Mouse (Mus musculus) neural tube, embryonic 11.5 days (tissue): Measurements from ENCODE around the gene Tmem200c. TPM values are rescaled to one million over a fixed set of nuclear protein-coding genes. Genes with fewer than 3 reads are reported as not detected.
A peak's percentile ranks its signal among the peaks of the same experiment; 100 is the strongest.

ENCODE experiments used
- ATAC-seq: fragments of 200-750 bp; cut with Nextera tagmentation; 2 replicates; pipeline ENCODE4 v1.8.0; 2017; ENCODE audit warnings: moderate number of reproducible peaks, mild to moderate bottlenecking, moderate TSS enrichment, moderate library complexity; ENCODE audit not compliant: insufficient read depth, low FRiP score, low TSS enrichment
- DNase-seq: peaks from one replicate; pipeline ENCODE4 v3.0.0-alpha.2; 2015; ENCODE audit warnings: low spot score
- H3K27ac ChIP-seq: fragments of 300-500 bp; sonication (generic); 2 replicates; pipeline ENCODE4 v1.5.1; 2014; ENCODE audit warnings: low read depth, mild to moderate bottlenecking, low read length
- H3K27me3 ChIP-seq: fragments of 300-500 bp; sonication (generic); 2 replicates; pipeline ENCODE4 v1.6.1; 2014; ENCODE audit warnings: mild to moderate bottlenecking, low read length, mixed read lengths; ENCODE audit not compliant: control insufficient read depth, insufficient read depth
- H3K36me3 ChIP-seq: fragments of 300-500 bp; sonication (generic); 2 replicates; pipeline ENCODE4 v1.6.1; 2014; ENCODE audit warnings: mild to moderate bottlenecking, low read length, moderate library complexity, mixed read lengths; ENCODE audit not compliant: control insufficient read depth, insufficient read depth
- H3K4me1 ChIP-seq: fragments of 300-500 bp; sonication (generic); 2 replicates; pipeline ENCODE4 v1.6.1; 2014; ENCODE audit warnings: low read length, mixed read lengths; ENCODE audit not compliant: control insufficient read depth, insufficient read depth
- H3K4me2 ChIP-seq: fragments of 300-500 bp; sonication (generic); 2 replicates; pipeline ENCODE4 v1.6.1; 2014; ENCODE audit warnings: low read depth, mild to moderate bottlenecking, moderate library complexity
- H3K4me3 ChIP-seq: fragments of 300-500 bp; sonication (generic); 2 replicates; pipeline ENCODE4 v1.5.1; 2014; ENCODE audit warnings: low read depth, low read length
- H3K9ac ChIP-seq: fragments of 300-500 bp; sonication (generic); 2 replicates; pipeline ENCODE4 v1.6.1; 2014; ENCODE audit warnings: mild to moderate bottlenecking, low read length
- H3K9me3 ChIP-seq: fragments of 300-500 bp; sonication (generic); 2 replicates; pipeline ENCODE4 v1.6.1; 2016; ENCODE audit warnings: low read length; ENCODE audit not compliant: control insufficient read depth
- WGBS: fragments of 180-500 bp; shearing (Covaris S2); extraction: QIAGEN DNeasy Blood & Tissue Kit; methylation state at CpG from one replicate; pipeline ENCODE4 v1.1.7; 2014; 5-methylcytosine and 5-hydroxymethylcytosine counted together
- polyA plus RNA-seq: library from polyadenylated mRNA; unstranded; fragments of >200 nt; fragmentation: Nextera tagmentation; extraction: Ambion mirVana; gene quantifications from 2 replicates; pipeline ENCODE4 v1.2.1, GENCODE M21; 2014

Tmem200c gene
- 1.1 and 2.2 TPM in 2 replicates for polyA plus RNA-seq

DNA sequence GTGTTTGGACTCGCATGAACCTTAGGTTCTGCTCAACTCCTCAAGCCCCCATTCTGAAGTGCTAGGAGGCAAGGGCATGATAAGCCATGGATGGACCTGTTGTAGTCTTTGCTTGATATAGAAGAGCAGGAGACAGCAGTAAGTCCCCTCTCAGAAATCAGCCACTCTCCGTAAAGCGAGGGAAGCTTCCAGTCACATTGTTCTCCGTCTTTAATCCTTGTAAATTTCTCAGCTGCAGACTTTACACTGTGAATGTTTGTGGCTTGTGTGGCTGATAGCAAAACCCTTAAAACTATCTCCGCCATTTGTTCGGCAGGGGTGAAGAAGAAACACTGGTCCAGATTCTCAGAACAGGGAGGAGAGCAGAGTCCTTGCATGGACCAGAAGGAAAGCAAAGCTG, at the start of gene Tmem200c:
Tmem200c (plus strand) TSS at position 301 of the 400 bp plus-strand sequence.
- no peak within 1 kb of the TSS for H3K9ac ChIP-seq
- H3K27ac ChIP-seq, result no peak within 1 kb of the TSS
- H3K9me3 ChIP-seq, result no peaks in the 10 kb centered on the region
- H3K27me3 ChIP-seq, result no peaks in the 10 kb centered on the region
- H3K4me1 ChIP-seq, result no peaks in the 10 kb centered on the region
- H3K4me2 ChIP-seq, result no peak within 1 kb of the TSS
- H3K36me3 ChIP-seq, result no peaks in the 10 kb centered on the region
- WGBS, result 87% methylated on average over 6 of the region's 6 CpGs
- no peak within 1 kb of the TSS for H3K4me3 ChIP-seq
- DNase-seq (no peak), ATAC-seq (no peak)

DNA sequence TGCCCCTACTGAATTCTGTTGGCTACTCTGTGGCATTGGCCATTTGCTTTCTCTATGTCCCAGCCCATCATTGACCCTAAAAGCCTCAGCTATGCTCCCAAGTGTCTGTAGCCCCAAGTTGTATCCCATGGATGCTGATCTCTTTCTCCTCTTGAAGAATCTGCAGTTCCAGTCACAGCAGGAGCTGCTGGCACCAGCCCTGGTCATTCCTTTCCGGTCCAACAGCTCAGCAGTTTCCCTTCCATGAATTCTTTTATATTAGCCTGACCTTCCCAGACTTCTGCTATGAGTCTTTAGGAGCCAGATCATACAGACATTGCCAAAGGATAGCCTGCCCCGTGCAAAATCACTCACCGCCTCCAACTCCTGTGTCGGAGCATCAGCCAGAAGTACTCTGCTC, 32.7 kb upstream of the Tmem200c start:
- no peaks in the 10 kb centered on the region for H3K36me3 ChIP-seq
- 85% methylated on average over 4 of the region's 4 CpGs for WGBS
- DNase-seq, result no peak

DNA sequence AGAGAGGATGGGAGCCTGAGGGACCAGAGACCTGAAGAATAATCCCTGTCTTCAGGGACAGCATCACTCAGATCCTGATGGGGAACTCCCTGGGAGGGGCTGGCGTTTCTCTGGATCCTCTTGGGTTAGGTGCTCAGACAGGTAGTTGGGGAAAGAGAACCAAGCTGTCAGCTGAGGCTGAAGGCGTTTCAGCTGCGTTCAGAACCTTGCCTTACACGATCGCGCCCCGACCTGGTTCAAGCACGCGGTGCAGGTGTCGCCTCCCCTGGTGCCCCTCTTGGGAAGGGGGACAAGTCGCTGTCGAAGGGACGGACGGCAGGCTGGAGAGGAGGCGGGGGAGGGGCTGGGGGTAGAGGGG, 10.2 kb downstream of the Tmem200c start:
- WGBS, result 2% methylated on average over 13 of the region's 15 CpGs
- no peak overlapping the region for H3K27ac ChIP-seq
- peak overlapping the region; percentile 45 for H3K4me3 ChIP-seq
- no peaks in the 10 kb centered on the region for H3K9me3 ChIP-seq
- ATAC-seq, result peak; percentile 16
- H3K4me1 ChIP-seq, result peaks cover 7% of the 10 kb centered on the region; the same call in 1 of the 2 replicates
- peaks cover 25% of the 10 kb centered on the region for H3K27me3 ChIP-seq
- H3K9ac ChIP-seq, result peak overlapping the region; percentile 65
- no peaks in the 10 kb centered on the region for H3K36me3 ChIP-seq
- peak overlapping the region; percentile 86 for H3K4me2 ChIP-seq
- DNase-seq, result no peak

More for the DNA sequence above, 32.7 kb upstream of the Tmem200c start:
- Histone ChIP-seq H3K27me3 (no peaks in the 10 kb centered on the region), H3K4me1 (no peaks in the 10 kb centered on the region), H3K27ac (no peak overlapping the region), H3K4me3 (no peak overlapping the region), H3K9ac (no peak overlapping the region), H3K4me2 (no peak overlapping the region), H3K9me3 (no peaks in the 10 kb centered on the region)
- ATAC-seq, result no peak

DNA sequence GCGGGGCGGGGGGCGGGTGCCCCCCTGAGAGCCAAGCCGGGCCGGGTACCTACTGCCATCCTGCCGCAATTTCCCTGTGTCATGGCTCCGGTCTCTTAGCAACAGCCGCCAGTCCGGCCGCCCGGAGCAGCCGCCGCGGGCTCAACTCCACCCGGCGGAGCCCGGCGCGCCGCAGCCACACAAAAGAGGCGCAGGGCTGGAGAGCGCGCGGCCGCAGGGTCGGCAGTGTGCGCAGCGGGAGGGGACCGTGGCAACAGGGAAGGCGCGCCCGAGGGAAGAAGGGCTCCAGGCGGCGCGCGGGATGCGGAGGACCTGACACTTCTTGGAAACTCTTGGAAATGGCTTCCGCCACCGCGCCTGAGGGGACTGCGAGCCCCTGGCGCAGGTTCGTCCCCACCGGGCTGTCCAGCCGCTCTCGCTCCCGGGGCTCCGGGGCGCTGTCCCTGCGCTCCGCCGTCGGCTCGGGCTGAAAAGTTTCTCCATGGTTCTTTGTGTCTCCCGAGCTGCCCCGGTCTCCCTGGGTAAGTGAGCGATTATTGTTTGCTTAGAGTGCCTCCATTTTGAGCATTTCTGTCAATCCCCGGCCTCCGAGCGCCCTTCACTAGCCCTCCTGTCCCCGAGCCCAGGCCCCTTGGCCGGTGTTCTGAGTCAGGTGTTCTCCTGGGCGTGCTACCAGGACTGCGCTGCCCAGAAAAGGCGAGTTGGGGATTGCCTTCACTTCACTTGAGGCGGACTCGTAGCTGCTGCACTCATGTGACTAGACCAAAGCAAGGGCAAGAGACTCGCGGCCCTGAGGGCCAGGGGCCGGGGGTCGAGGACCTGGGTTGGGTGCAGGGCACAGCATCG, 10.8 kb downstream of the Tmem200c start:
- peak overlapping the region; percentile 45 for H3K4me3 ChIP-seq
- H3K4me1 ChIP-seq, result peaks cover 7% of the 10 kb centered on the region; the same call in 1 of the 2 replicates
- H3K4me2 ChIP-seq, result peak overlapping the region; percentile 86
- no peak overlapping the region for H3K27ac ChIP-seq
- under 1% methylated on average over 65 of the region's 72 CpGs for WGBS
- no peaks in the 10 kb centered on the region for H3K36me3 ChIP-seq
- no peaks in the 10 kb centered on the region for H3K9me3 ChIP-seq
- peak overlapping the region; percentile 65 for H3K9ac ChIP-seq
- ATAC-seq (peak; percentile 84), DNase-seq (peak; percentile 79)
- H3K27me3 ChIP-seq, result peaks cover 25% of the 10 kb centered on the region

DNA sequence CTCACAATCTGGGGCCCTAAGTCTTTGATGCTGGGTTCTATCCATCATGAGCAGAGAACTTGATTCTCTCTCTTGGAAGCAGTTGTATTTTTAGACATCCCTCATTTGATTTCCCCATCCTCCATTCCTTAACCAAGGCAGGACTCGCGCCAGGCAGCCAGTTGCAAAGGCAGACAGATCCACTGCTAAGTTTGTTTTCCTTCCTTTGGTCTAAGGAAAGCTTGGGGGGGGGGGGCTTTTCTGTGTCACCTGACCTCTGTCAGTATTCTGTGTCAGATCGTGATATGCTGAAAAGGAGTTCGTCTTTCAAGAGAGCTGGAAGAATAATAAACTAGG, 11.4 kb downstream of the Tmem200c start:
- 9% methylated on average over 4 of the region's 4 CpGs for WGBS
- Histone ChIP-seq H3K27me3 (peaks cover 25% of the 10 kb centered on the region), H3K36me3 (no peaks in the 10 kb centered on the region)

DNA sequence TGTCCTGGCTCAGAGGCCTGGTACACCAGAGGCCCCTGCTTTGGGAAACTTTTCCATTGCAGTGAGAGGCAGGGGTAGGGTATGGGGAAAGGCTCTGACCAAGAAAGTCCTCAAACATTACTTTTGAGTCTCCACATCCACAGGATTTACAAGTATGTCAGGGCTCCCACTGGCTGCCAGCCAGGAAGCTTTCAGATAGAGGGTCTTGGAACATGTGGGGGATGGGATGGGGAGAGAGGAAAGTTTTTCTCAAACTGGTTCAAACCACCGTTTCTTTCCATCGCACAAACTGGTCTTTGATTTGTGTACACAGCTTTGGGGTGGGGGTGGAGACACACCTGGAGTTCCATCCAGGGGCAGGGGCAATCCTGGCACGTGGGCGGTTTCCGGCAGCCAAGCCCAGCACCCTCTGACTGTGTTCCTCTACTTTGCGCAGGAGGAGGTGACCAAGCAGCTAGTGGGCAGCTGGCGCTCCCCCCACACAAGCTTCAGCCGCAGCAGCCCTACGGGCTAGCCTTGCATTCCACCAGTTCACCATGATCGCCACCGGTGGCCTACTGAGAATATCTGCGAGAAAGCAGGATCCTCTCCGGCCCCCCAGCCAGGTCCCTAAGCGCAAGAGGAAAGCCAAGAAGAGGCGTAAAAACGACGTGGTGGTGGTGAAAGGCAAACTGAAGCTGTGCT, 13.6 kb downstream of the Tmem200c start:
- Histone ChIP-seq H3K27ac (no peak overlapping the region), H3K4me2 (peak overlapping the region; percentile 98), H3K4me3 (no peak overlapping the region), H3K4me1 (peaks cover 7% of the 10 kb centered on the region; the same call in 1 of the 2 replicates), H3K9me3 (no peaks in the 10 kb centered on the region), H3K36me3 (no peaks in the 10 kb centered on the region), H3K27me3 (peaks cover 25% of the 10 kb centered on the region), H3K9ac (no peak overlapping the region)
- WGBS, result 14% methylated on average over 17 of the region's 17 CpGs
- no peak for ATAC-seq
- no peak for DNase-seq

More for the DNA sequence above, 11.4 kb downstream of the Tmem200c start:
- H3K4me3 ChIP-seq, result peak overlapping the region; percentile 45
- DNase-seq, result no peak
- H3K27ac ChIP-seq, result no peak overlapping the region
- peak overlapping the region; percentile 86 for H3K4me2 ChIP-seq
- ATAC-seq, result no peak
- H3K9ac ChIP-seq, result peak overlapping the region; percentile 65
- H3K9me3 ChIP-seq, result no peaks in the 10 kb centered on the region
- H3K4me1 ChIP-seq, result peaks cover 7% of the 10 kb centered on the region; the same call in 1 of the 2 replicates

DNA sequence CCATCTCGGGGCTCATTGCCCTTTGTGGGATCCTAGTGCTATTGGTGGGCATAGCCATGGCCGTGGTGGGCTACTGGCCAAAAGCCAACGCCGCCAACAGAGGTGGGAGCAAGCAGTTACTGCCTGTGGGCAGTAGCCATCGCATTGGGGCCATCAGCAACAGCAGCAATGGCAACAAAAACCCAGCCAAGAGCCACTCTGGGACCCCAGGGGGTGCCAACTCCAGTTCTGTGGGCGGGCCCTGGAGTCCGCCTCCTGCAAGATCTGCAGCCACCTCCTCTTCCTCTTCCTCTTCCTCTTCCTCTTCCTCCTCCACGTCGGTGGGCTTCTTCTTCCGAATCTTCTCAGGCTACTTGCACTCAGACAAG, 14.1 kb downstream of the Tmem200c start:
- H3K9me3 ChIP-seq, result no peaks in the 10 kb centered on the region
- peak overlapping the region; percentile 51; the same call in 1 of the 2 replicates for H3K4me3 ChIP-seq
- no peak overlapping the region for H3K27ac ChIP-seq
- H3K4me2 ChIP-seq, result peak overlapping the region; percentile 98
- peaks cover 25% of the 10 kb centered on the region for H3K27me3 ChIP-seq
- no peak overlapping the region for H3K9ac ChIP-seq
- WGBS, result 12% methylated on average over 10 of the region's 10 CpGs
- H3K4me1 ChIP-seq, result peaks cover 7% of the 10 kb centered on the region; the same call in 1 of the 2 replicates
- ATAC-seq, result no peak
- DNase-seq, result peak; percentile 23
- no peaks in the 10 kb centered on the region for H3K36me3 ChIP-seq

DNA sequence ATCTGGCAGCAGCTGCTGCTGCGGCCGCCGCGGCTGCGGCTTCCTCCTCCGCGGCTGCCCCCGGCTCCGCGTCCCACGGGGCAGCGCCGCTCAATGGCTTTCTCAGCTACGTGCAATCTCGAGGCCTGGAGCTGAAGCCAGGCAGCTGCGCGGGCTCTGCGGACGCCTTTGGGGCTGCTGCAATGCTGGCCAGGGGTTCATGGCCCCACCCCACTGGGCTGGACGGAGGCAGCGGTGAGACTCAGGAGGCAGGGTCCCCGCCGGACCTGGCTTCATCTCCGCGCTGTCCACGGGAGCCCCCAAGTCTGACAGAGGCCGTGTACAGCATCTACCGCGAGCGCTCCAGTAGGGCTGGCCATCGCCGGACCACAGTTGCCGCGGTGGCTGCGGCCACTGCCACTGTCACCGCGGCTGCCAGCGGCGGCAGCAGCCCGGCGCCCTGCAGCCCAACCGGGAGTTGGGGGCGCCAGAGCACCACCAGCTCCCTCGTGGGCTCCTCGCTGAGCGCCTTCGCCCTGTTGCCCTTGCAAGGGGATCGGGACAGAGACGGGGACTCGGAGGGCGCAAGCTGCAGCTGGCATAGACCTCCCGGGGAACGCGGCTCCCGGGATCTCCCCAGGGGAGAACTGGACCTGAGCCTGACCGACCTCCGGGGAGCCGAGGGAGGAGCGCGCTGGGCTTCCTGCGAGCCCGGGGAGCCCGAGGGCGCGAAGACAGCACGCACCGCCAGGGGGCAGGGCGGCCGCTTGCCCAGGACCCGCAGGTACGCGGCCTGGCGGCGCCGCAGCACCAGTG, 14.9 kb downstream of the Tmem200c start:
- peaks cover 7% of the 10 kb centered on the region; the same call in 1 of the 2 replicates for H3K4me1 ChIP-seq
- no peaks in the 10 kb centered on the region for H3K36me3 ChIP-seq
- peak overlapping the region; percentile 51 for H3K4me3 ChIP-seq
- H3K9me3 ChIP-seq, result no peaks in the 10 kb centered on the region
- peak overlapping the region; percentile 98 for H3K4me2 ChIP-seq
- peak overlapping the region; percentile 59 for H3K9ac ChIP-seq
- WGBS, result under 1% methylated on average over 58 of the region's 75 CpGs
- peak; percentile 72 for ATAC-seq
- peaks cover 23% of the 10 kb centered on the region for H3K27me3 ChIP-seq
- DNase-seq, result peak; percentile 83
- H3K27ac ChIP-seq, result no peak overlapping the region
